Mouse (Mus musculus): Measurements from ENCODE around the gene AC124108.1. TPM values are rescaled to one million over a fixed set of nuclear protein-coding genes. Genes with fewer than 3 reads are reported as not detected.
"Not testable (repeated sequence)": the region's sequence is repeated elsewhere in the genome, so short reads cannot be mapped to it uniquely, and the experiment has no call there.

AC124108.1 gene
- polyA plus RNA-seq, 1 experiment, result not detected

DNA sequence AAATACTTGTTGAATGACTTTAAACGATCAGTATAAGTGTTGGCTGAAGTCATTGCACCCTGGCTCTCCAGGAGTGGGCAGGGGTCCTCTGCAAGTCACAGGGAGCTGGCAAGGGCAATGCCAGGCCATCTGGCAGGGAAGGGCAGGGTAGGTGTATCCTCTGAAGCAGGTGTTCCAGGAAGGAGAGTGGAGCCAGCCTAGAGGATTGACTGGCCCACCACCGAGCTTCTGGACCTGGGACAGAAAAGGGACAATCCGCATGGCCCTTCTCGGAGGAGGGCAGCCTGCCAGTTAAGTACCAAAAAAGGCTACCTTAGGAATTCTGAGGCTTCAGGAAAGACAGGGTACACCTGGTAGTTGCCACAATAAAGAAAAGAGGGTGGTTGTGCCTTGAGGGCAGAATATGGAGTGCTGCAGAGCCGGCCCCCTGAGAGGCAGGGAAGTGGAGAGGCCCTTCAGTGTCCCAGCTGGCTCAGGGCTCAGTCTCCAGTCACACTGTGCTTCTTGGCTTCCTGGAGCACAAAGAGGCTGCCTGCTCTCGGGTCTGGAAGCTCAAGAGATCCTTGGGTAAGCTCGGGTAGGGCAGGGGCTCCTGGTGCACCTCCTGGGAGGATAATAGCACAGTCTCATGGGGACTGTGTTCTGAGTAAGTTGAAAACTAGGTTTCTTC is 29.9 kb upstream of the AC124108.1 start:
- peaks cover 28% of the 10 kb centered on the region for H3K27me3 ChIP-seq (ENCODE audit: control insufficient read depth)
- H3K36me3 ChIP-seq (ENCODE audit: control insufficient read depth), result no peaks in the 10 kb centered on the region
- no peaks in the 10 kb centered on the region for H3K9me3 ChIP-seq (ENCODE audit: control insufficient read depth, low read length)
- H3K4me1 ChIP-seq (ENCODE audit: control insufficient read depth), result no peaks in the 10 kb centered on the region; the same call in 1 of the 2 replicates
- H3K4me3 ChIP-seq (replicated peaks), result no peak overlapping the region
- TF ChIP-seq TAL1 (IDR thresholded peaks at IDR 0.05; ENCODE audit: low read length) (no peak), GATA1 (IDR thresholded peaks at IDR 0.05; ENCODE audit: low read length) (no peak)

DNA sequence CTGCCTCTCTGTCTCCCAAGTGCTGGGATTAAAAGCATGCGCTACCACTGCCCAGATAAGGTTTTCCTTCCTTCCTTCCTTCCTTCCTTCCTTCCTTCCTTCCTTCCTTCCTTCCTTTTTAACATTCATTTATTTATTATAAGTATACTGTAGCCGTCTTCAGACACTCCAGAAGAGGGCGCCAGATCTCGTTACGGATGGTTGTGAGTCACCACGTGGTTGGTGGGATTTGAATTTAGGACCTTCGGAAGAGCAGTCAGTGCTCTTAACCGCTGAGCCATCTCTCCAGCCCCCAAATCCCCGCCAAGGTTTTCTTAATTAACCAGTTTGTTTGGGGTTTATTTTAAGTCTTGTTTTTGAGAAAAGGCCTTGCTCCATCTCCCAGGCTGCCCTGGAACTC is 28.6 kb upstream of the AC124108.1 start:
- not testable (repeated sequence) for H3K4me1 ChIP-seq (ENCODE audit: control insufficient read depth); H3K9me3 ChIP-seq (ENCODE audit: control insufficient read depth, low read length); H3K36me3 ChIP-seq (ENCODE audit: control insufficient read depth); H3K4me3 ChIP-seq (replicated peaks)
- peaks cover 31% of the 10 kb centered on the region for H3K27me3 ChIP-seq (ENCODE audit: control insufficient read depth)

DNA sequence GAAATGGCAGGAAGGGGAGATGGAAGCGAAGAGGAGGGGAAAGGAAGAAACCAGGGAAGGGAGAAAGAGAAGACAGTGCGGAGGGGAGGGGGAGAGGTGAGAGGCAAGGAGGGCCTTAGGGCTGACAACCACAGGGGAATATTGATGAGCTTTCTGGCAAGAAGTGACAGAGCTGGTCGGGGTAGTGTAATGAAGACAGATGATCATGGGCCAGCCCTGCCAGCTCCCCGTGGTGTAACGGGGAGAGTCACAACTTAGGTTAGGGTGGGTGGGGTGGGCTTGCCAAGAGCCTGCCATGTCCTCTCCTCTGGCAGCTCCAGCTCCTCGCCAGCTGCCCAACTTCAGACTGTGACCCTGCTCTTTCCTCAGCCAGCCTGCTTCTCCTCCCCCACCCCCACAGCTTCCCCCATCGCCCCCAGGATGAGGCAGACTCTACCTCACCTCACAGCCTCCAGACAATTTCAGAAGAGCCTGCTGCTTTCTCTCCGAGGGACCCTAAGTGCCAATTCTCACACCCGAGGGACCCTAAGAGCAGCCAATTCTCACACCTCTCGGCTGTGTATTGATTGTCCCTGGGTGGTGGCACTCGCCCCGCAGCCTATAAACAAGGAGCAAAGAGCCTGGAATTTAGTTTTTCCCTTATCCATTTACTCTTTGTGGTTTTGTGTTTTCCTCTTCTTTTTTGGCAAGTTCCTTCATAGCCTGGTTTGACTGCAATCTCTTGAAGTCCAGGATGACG is 26.3 kb upstream of the AC124108.1 start:
- H3K36me3 ChIP-seq (ENCODE audit: control insufficient read depth), result no peaks in the 10 kb centered on the region
- H3K27me3 ChIP-seq (ENCODE audit: control insufficient read depth), result peaks cover 13% of the 10 kb centered on the region
- H3K4me1 ChIP-seq (ENCODE audit: control insufficient read depth), result peaks cover 6% of the 10 kb centered on the region
- H3K9me3 ChIP-seq (ENCODE audit: control insufficient read depth, low read length), result no peaks in the 10 kb centered on the region
- no peak overlapping the region for H3K4me3 ChIP-seq (replicated peaks)
- TF ChIP-seq TAL1 (IDR thresholded peaks at IDR 0.05; ENCODE audit: low read length) (no peak), GATA1 (IDR thresholded peaks at IDR 0.05; ENCODE audit: low read length) (no peak)

GRCm38 (mm10) chr1:132165859-132166258 is 25.4 kb upstream of the AC124108.1 start:
- Histone ChIP-seq H3K36me3 (ENCODE audit: control insufficient read depth) (no peaks in the 10 kb centered on the region), H3K27me3 (ENCODE audit: control insufficient read depth) (peaks cover 14% of the 10 kb centered on the region), H3K9me3 (ENCODE audit: control insufficient read depth, low read length) (no peaks in the 10 kb centered on the region), H3K4me1 (ENCODE audit: control insufficient read depth) (peaks cover 6% of the 10 kb centered on the region), H3K4me3 (replicated peaks) (no peak overlapping the region)
- TF ChIP-seq GATA1 (IDR thresholded peaks at IDR 0.05; ENCODE audit: low read length) (no peak), TAL1 (IDR thresholded peaks at IDR 0.05; ENCODE audit: low read length) (no peak)

DNA sequence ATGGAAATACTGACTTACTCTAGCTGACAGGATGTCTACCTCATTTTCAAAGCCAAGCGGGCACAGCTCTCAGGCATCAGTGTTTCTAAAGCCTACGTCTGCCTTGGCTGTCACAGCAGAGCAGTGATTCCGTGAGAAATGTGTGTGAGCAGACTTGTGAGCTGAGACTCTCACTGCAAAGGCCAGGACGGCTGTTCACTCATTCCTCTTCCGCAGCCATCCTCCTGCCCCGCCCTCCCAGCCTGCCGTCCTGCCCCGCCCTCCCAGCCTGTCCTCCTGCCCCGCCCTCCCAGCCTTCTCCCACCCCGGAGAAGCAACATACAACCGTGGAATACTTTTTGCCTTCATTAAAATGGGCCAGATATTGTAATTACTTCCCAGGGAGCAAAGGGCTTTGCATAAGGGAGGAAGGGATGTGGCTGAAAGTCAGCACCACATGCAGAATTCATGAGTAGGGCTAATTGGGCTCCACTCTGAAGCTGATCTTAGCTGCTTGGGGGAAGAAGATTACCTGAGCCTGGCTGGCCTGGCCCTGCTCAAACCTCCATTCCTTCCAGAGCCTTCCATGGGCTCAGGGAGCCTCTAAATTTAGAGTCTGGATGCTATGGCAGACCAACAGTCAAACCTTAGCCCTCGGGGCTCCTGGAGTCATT is 23.0 kb upstream of the AC124108.1 start:
- peaks cover 15% of the 10 kb centered on the region for H3K27me3 ChIP-seq (ENCODE audit: control insufficient read depth)
- TF ChIP-seq TAL1 (IDR thresholded peaks at IDR 0.05; ENCODE audit: low read length) (no peak), GATA1 (IDR thresholded peaks at IDR 0.05; ENCODE audit: low read length) (no peak)
- H3K9me3 ChIP-seq (ENCODE audit: control insufficient read depth, low read length), result no peaks in the 10 kb centered on the region
- H3K4me1 ChIP-seq (ENCODE audit: control insufficient read depth), result peaks cover 6% of the 10 kb centered on the region
- no peaks in the 10 kb centered on the region for H3K36me3 ChIP-seq (ENCODE audit: control insufficient read depth)
- no peak overlapping the region for H3K4me3 ChIP-seq (replicated peaks)

GRCm38 (mm10) chr1:132170698-132171097 is 20.6 kb upstream of the AC124108.1 start:
- peaks cover 6% of the 10 kb centered on the region for H3K4me1 ChIP-seq (ENCODE audit: control insufficient read depth)
- H3K4me3 ChIP-seq (replicated peaks), result no peak overlapping the region
- H3K27me3 ChIP-seq (ENCODE audit: control insufficient read depth), result peaks cover 9% of the 10 kb centered on the region
- no peak for TF ChIP-seq TAL1 (IDR thresholded peaks at IDR 0.05; ENCODE audit: low read length)
- no peak for TF ChIP-seq GATA1 (IDR thresholded peaks at IDR 0.05; ENCODE audit: low read length)
- no peaks in the 10 kb centered on the region for H3K36me3 ChIP-seq (ENCODE audit: control insufficient read depth)
- H3K9me3 ChIP-seq (ENCODE audit: control insufficient read depth, low read length), result no peaks in the 10 kb centered on the region

DNA sequence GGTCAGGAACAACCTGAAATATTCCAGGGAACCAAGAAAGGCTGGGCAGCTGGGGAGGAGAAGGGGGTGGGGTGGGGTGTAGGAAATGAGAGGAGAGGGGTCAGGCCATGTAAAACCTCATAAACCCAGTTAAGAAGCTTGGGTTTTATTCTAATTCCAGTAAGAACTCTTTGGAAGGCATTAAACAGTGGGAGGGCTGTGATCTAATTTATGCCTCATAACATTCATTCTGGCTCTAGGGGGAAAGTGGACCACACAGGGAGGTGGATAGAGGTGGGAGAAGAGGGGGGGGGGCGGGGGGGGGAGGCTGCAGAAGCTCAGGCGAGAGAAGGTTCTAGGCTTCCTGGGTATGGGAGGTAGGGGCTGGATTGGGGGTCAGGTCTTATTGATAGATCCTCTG is 19.6 kb upstream of the AC124108.1 start:
- Histone ChIP-seq H3K4me1 (ENCODE audit: control insufficient read depth) (peaks cover 6% of the 10 kb centered on the region), H3K9me3 (ENCODE audit: control insufficient read depth, low read length) (no peaks in the 10 kb centered on the region), H3K27me3 (ENCODE audit: control insufficient read depth) (peaks cover 9% of the 10 kb centered on the region), H3K36me3 (ENCODE audit: control insufficient read depth) (no peaks in the 10 kb centered on the region), H3K4me3 (replicated peaks) (no peak overlapping the region)
- TF ChIP-seq GATA1 (IDR thresholded peaks at IDR 0.05; ENCODE audit: low read length) (no peak), TAL1 (IDR thresholded peaks at IDR 0.05; ENCODE audit: low read length) (no peak)

DNA sequence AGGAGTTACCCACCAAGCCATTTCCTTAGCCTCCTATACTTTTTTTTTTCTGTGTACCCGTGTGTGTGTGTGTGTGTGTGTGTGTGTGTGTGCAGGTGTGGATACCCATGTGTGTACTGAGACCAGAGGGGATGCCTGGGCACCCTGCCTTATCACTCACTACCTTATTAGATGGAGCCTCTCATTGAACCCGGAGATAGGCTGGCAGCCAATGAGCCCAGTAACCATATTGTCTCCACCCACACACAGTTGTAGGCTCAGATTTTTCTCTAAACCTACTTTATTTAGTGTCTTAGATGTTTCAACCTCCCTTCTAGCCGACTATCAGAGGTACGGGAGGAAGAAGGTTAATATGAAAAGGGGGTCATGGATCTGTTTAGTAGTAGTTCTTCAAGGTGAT is 5.0 kb upstream of the AC124108.1 start:
- peaks cover 49% of the 10 kb centered on the region for H3K27me3 ChIP-seq (ENCODE audit: control insufficient read depth)
- H3K4me3 ChIP-seq (replicated peaks), result no peak overlapping the region
- no peaks in the 10 kb centered on the region; the same call in 1 of the 2 replicates for H3K9me3 ChIP-seq (ENCODE audit: control insufficient read depth, low read length)
- H3K4me1 ChIP-seq (ENCODE audit: control insufficient read depth), result no peaks in the 10 kb centered on the region
- no peaks in the 10 kb centered on the region for H3K36me3 ChIP-seq (ENCODE audit: control insufficient read depth)
- TF ChIP-seq GATA1 (IDR thresholded peaks at IDR 0.05; ENCODE audit: low read length) (no peak), TAL1 (IDR thresholded peaks at IDR 0.05; ENCODE audit: low read length) (no peak)

DNA sequence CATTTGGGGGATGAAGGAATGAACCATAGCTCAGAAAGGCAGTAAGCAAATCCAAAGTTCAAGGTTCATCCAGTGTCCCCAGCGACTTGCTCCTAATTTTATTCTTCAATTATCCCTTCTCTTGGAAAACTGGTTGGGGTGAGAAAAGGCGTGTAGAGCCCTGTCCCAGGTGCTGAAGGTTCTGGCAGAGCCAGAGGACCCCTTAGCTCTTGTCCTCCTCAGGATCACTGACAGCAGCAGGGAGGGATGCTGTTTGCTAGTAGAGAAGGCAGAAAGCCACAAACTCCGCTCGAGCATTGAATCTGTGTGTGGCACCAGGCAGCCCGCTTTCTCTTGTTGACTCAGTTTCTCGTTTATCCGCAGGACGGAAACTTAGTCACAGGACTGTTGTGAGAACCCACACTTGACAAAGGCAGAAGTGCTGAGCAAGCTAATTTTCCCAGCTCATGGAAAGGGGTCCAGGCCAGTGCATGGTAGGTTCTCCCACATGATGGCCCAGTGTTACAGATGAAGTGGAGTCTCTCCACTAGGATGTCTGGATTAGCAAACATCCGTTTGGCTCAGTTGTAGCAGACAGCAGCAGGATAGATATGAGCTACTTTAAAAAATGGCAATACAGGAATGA is 2.7 kb upstream of the AC124108.1 start:
- no peak for TF ChIP-seq TAL1 (IDR thresholded peaks at IDR 0.05; ENCODE audit: low read length)
- no peak for TF ChIP-seq GATA1 (IDR thresholded peaks at IDR 0.05; ENCODE audit: low read length)
- H3K4me3 ChIP-seq (replicated peaks), result no peak overlapping the region
- no peaks in the 10 kb centered on the region for H3K36me3 ChIP-seq (ENCODE audit: control insufficient read depth)
- H3K27me3 ChIP-seq (ENCODE audit: control insufficient read depth), result peaks cover 65% of the 10 kb centered on the region
- no peaks in the 10 kb centered on the region for H3K4me1 ChIP-seq (ENCODE audit: control insufficient read depth)
- H3K9me3 ChIP-seq (ENCODE audit: control insufficient read depth, low read length), result no peaks in the 10 kb centered on the region; the same call in 1 of the 2 replicates
